Mouse (Mus musculus) left cerebral cortex, adult 9 months (tissue): ENCODE data around the gene Tmem211.
A peak's percentile ranks its signal among the peaks of the same experiment; 100 is the strongest.

ENCODE experiments used
- DNase-seq, 2 experiments: peaks; one replicate each; pipeline ENCODE4 v3.0.0; 2022; ENCODE audit warnings: low spot score in 2 of 2

The Tmem211 gene

DNA sequence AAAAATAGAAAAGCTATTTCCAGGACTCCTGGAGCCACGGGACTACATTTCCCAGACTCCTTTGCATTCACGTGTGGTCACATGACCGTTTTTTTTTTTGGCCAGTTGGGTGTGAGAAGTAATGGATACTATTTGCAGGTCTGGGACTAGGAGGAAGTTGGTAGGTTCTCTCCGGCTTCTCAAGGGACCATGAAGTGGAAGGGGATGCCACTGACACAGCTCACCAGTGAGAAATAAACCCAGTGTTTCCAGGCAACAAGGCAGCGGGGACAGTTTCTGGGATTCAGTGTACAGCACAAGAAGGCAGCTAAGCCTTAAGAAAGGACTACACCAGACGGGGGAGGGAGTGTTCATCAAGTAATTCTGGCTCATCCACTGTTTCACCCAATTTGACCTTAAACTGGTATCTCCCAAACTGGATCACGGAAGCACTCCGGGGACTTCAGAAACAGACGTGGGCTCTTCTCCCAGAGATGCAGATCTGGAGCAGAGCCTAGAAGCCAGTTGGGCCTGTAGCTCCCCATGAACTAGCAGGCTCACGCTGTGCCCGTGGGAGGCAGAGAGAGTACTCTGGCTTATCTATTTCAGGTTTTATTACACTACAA is 44.6 kb downstream of the Tmem211 start:
- DNase-seq: peak; percentile 57 to 80

DNA sequence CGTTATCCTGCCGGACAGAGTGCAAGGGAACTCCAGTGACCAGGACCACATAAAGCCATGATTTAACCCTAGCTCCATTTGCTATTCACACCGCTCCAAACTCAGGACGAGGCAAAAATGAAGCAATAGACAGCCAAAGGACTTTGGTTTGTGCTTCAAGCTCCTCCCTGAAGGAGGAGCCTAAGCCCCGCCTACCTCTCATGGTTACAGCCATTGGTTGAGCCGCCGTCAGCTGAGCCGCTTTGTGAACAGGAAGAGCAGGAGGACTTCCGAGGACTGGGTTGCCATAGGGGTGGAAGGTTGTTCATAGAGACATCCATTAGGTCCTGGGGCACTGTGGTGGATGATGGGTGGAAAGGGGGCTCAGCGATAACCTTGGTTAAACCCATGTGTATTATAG is 49.1 kb downstream of the Tmem211 start:
- DNase-seq: no peak

DNA sequence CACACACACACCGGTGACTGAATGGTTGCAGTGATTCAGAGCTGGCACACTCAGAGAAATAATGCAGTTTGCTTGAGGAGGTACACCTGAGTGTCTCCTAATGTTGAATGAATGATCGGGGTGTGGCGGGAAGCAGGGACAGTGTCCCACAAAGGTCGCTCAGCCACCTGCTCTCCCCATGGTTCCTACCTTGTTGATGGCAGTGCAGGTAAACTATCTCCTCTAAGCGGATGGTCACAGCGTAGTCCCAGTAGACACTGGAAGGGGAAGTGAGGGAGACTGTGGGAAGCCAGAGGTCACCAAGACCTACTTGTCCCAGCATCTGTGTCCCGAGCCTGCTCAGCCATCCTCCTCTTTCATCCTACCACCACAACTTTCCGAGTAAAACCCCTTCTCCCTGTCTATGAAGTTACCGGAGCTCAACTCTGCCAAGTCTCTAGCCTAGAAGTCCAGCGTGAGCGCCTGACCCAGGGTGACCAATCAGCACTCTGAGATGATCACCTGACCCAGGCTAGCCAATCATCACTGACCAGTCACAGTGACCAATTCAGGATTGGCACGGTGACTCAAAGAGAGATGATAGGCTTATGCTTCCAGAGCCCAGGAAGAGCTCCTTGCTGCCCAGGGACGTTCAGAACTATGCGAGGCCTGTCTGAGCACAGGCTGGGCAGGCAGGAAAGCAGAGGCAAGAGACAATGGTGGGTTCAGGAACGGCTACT is 53.6 kb downstream of the Tmem211 start:
- DNase-seq: no peak

DNA sequence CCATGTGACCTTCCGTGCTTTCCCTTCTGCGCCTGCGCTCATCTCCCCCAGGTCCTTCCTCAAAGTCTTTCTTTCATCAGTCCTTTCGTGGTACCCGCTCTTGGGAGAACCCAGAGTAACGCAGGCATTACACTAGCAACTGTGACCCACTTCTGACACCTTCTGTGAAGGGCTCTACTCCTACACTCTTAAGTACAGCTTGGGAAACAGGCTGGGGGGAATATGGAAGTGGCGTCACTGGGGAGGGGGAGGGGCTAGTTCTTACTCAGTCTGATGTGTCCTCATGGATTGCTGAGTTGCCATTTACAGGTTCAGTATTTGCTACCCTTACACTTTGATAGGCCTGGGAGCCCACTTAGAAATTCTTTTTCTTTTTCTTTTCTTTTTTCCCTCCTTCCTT is 54.8 kb downstream of the Tmem211 start:
- no peak for DNase-seq

DNA sequence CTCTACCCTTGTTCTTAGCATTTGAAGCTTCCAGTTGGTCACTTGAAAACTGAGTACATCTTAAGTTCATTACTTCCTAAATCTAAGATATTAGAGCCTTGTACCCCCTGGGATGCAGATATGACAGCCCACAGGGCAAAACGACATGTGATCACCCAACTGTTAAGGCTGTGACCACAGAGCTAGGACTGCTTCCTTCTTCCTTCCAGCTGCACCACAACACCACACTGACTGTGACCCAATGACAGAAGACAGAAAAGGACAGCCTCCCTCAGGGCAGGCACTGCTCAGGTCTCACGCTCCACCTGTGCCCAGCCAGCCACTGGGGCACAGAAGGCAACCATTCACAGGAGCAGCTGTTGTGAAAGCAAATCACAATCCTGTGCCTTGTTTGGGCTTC is 57.0 kb downstream of the Tmem211 start:
- DNase-seq: no peak

DNA sequence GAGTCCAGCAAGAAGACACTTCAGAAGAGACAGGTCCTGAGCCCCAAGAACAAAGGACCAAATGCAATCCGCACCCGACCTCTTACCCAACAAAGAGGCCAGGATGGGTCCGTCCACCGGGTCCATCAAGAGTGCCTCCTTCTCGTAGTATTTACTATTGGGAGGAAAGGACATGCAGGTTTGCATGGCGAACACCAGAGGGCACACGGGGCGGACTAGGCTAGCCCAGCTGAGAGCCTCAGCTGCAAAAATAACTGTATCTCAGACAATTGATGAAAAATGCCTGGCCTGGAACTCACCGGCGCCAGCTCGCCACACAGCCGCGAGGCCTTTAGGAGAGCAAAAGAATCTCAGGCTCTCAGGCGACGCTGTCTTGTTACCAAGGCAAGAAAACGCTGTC is 58.8 kb downstream of the Tmem211 start:
- no peak for DNase-seq

DNA sequence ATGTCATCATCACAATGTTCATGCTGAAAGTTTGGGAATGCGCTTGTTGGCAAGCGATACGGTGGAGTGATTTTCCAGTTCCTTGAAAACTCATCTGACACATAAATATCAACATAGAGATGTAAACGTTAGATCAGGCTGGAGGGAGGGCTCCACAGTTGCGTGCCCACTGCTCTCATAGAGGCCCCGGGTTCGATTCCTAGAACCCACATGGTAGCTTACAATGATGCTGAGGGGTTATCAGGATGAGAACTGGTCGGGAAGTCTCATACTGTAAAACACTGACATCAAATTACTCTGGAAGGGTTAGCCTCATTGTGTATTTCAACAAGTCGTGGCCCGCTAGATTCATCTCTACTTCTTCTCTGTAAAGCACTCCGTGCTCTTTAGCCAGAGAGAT is 59.3 kb downstream of the Tmem211 start:
- DNase-seq: no peak

DNA sequence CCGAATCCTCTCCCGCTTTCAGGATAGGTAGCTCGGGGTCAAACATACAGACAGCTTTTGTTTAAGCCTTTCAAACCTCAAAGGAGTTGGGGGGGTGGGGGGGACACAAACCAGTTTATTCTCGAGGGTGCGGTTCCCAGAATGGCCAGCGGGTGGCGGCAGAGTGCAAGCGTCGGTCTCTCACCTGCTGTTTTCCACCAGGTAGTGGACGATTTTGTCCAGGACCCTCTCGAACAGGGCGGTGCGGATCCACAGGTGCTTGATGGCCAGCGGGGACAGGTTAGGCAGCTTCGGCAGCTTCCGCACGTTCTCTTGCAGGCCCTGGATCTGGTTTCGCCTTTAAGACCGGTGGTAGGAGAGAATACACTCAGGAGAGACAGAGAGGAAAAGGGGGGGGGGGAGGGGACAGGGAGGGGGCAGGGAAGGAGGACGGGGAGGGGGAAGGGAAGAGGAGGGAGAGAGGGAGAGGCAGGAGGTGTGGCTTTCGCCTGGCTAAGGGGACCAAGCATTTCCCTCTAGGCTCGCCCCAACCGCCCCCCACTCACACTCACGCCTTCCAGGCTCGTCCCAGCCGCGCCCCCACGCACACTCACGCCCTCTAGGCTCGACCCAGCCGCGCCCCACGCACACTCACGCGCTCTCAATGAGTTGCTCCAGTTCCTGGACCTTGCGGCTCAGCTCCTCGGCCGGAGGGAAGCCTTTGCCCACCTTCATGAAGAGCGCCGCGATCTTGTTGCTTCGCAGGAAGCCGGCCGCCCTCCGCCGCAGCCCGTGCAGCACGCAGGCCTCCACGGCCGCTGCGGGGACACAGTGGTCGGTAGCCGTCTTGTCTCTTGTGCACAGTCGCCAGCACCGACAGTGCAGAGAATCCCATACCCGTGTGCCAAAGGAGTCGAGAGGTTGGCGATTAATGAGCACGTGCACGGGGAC is 60.1 kb downstream of the Tmem211 start:
- DNase-seq: peak in 1 of 2 experiments; percentile 69

DNA sequence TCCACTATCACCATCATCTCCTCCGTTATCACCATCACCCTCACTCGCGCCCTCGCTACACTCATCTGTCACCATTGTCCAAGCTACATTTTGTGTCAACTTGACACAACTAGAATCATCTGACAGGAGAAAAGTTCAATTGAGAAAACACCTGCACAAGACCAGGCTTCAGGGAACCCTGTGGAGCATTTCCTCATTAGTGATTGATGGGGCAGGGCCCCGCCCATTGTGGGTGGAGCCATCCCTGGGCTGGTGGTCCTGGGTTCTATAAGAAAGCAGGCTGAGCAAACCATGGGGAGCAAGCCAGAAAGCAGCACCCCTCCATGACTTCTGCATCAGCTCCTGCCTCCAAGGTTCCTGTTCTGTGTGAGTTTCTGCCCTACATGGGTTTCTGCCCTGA is 61.1 kb downstream of the Tmem211 start:
- no peak for DNase-seq

DNA sequence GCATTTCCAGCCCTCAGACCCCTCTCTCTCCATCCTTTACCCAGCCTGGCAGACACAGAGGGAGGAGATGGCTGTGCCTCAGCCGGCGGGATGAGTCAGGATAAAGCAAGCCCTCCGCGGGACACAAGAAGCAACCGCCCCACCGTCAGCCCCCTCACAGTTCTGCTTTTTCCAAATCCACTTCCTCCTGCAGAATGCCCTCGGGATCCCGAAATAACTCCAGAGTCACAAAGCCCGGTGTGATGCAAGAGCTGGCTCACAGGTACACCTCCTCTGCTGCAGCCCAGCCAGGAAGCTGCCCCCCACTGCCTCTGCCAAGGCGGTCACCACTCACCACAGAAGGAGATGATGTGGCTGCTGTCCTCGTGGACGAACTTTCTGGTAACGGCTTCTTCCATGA is 61.8 kb downstream of the Tmem211 start:
- peak in 1 of 2 experiments; percentile 76 for DNase-seq
